Mouse (Mus musculus): ENCODE measurements around the gene Clptm1. TPM values are rescaled to one million over a fixed set of nuclear protein-coding genes. Genes with fewer than 3 reads are reported as not detected.
A peak's percentile ranks its signal among the peaks of the same experiment; 100 is the strongest.

The Clptm1 gene
- total and polyA plus RNA-seq, 2 experiments from 2014 or later: 109 to 136 TPM

DNA sequence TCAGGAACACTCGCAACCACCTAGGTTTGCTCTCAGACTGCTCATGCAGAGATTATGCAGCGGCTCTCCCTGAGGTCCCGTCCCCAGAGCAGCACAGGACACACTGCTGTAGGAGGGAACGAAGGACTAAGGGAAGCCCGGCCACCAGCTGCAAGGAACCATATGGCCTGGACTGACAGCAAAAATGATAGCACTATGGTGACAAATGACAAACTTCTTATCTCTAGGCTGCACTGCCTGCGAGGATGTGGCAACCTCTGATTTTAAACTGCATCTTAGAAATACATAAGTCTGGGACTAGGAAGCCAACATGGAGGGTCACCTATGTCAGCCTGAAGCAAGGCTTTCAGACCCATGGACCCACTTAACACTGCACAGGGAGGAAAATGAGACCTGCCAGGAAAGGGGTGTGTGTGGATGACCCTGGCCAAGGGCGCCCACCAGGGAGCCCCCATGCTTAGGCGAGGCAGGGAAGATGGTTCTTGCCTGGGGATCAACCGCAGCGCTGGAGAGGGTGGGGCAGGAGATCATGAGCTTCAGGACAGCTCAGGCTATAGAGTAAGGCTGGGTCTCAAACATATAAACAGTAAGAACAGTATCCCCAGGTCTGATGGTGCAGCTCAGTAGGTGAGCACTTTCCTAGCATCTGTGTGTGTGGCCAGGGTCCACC is 71.6 kb downstream of the Clptm1 start:
- peaks cover 65% of the 10 kb centered on the region for H3K36me3 ChIP-seq (ENCODE audit: insufficient read depth)
- no peak overlapping the region for H3K9ac ChIP-seq
- H3K9me3 ChIP-seq (ENCODE audit: low read length): no peaks in the 10 kb centered on the region
- no peaks in the 10 kb centered on the region for H3K4me1 ChIP-seq (ENCODE audit: insufficient read depth)
- ATAC-seq (no peak), DNase-seq (no peak)
- H3K4me3 ChIP-seq (ENCODE audit: low read depth, low read length): no peak overlapping the region
- H3K4me2 ChIP-seq (ENCODE audit: low read depth): no peak overlapping the region
- H3K27me3 ChIP-seq (ENCODE audit: insufficient read depth, low read length): no peaks in the 10 kb centered on the region
- WGBS: 93% methylated on average over 10 of the region's 10 CpGs
- H3K27ac ChIP-seq (ENCODE audit: low read depth, low read length): no peak overlapping the region
- no peak for TF ChIP-seq CTCF (IDR thresholded peaks at IDR 0.05; ENCODE audit: low read depth)

- no peaks in the 10 kb centered on the region for H3K9me3 ChIP-seq (ENCODE audit: low read length)
- peaks cover 83% of the 10 kb centered on the region for H3K36me3 ChIP-seq (ENCODE audit: insufficient read depth)
- DNase-seq: peak; percentile 81
- no peak overlapping the region for H3K27ac ChIP-seq (ENCODE audit: low read depth, low read length)
- no peaks in the 10 kb centered on the region for H3K27me3 ChIP-seq (ENCODE audit: insufficient read depth, low read length)
- H3K9ac ChIP-seq: no peak overlapping the region
- H3K4me3 ChIP-seq (ENCODE audit: low read depth, low read length): no peak overlapping the region
- no peaks in the 10 kb centered on the region for H3K4me1 ChIP-seq (ENCODE audit: insufficient read depth)
- peak; percentile 91 for TF ChIP-seq CTCF (IDR thresholded peaks at IDR 0.05; ENCODE audit: low read depth)
- no peak overlapping the region for H3K4me2 ChIP-seq (ENCODE audit: low read depth)
- peak; percentile 85 for ATAC-seq
- WGBS: 47% methylated on average over 3 of the region's 3 CpGs
Observed at GRCm38 (mm10) chr7:19589917-19590316, 74.9 kb downstream of the Clptm1 start.

DNA sequence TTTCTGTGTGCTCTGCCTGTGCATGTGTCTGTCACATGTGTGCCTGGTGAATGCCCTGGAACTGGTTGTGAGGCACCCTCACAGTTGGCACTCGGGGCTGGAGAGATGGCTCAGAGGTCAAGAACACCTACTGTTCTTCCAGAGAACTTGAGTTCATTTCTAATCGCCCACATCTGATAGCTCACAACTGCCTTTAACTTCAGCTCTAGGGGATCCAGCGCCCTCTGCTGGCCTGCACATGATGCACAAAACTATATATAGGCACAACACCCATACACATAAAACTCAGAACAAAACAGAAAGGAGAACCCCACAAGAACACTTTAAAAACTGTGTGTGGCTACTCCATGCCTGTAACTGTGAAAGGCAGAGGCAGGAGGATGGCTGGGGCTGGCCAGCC is 75.6 kb downstream of the Clptm1 start:
- Histone ChIP-seq H3K4me1 (ENCODE audit: insufficient read depth) (no peaks in the 10 kb centered on the region), H3K4me2 (ENCODE audit: low read depth) (no peak overlapping the region), H3K4me3 (ENCODE audit: low read depth, low read length) (no peak overlapping the region), H3K9me3 (ENCODE audit: low read length) (no peaks in the 10 kb centered on the region), H3K27ac (ENCODE audit: low read depth, low read length) (no peak overlapping the region), H3K9ac (no peak overlapping the region), H3K36me3 (ENCODE audit: insufficient read depth) (peaks cover 89% of the 10 kb centered on the region), H3K27me3 (ENCODE audit: insufficient read depth, low read length) (no peaks in the 10 kb centered on the region)
- 41% methylated on average over 3 of the region's 3 CpGs for WGBS
- TF ChIP-seq CTCF (IDR thresholded peaks at IDR 0.05; ENCODE audit: low read depth): peak; percentile 76
- peak; percentile 44; the same call in 1 of the 2 replicates for ATAC-seq
- peak; percentile 57 for DNase-seq

DNA sequence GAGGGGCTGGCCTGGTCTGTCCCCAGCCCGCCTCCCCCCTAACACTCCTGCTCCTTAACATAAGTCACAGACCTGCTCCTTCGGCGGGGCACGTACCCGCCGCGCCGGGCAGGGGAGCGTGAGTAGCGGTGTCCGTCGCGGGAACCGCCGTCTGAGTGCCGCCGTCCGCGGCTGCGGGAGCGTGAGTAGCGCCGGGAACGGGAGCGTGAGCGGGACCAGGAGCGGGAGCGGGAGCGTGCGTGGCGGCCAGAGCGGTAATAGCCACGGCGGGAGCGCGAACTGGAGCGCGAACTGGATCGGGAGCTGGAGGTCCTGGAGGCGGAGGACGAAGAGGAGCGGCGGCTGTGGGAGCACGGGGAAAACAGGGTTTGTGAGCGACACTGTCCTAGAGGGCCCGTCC is 78.6 kb downstream of the Clptm1 start:
- H3K9me3 ChIP-seq (ENCODE audit: low read length): no peaks in the 10 kb centered on the region
- DNase-seq: no peak
- no peak overlapping the region for H3K4me2 ChIP-seq (ENCODE audit: low read depth)
- H3K9ac ChIP-seq: no peak overlapping the region
- H3K4me1 ChIP-seq (ENCODE audit: insufficient read depth): no peaks in the 10 kb centered on the region
- H3K36me3 ChIP-seq (ENCODE audit: insufficient read depth): peaks cover 88% of the 10 kb centered on the region
- H3K27ac ChIP-seq (ENCODE audit: low read depth, low read length): no peak overlapping the region
- no peak for ATAC-seq
- WGBS: 80% methylated on average over 46 of the region's 46 CpGs
- TF ChIP-seq CTCF (IDR thresholded peaks at IDR 0.05; ENCODE audit: low read depth): no peak
- no peak overlapping the region for H3K4me3 ChIP-seq (ENCODE audit: low read depth, low read length)
- no peaks in the 10 kb centered on the region for H3K27me3 ChIP-seq (ENCODE audit: insufficient read depth, low read length)

Other genes starting within 250 kb of the Clptm1 start
- 46.7 and 47.1 TPM in 2 replicates for gene Mark4, start 206.2 kb downstream of the Clptm1 start, total RNA-seq (2014; rRNA removed)
- 16.1 and 21.0 TPM in 2 replicates for gene Mark4, start 206.2 kb downstream of the Clptm1 start, polyA plus RNA-seq (2015; fragmentation: Nextera tagmentation; extraction: Ambion mirVana)
- gene Exoc3l2, start 201.7 kb downstream of the Clptm1 start, total RNA-seq (2014; rRNA removed): 0.14 and 0.23 TPM in 2 replicates
- gene Exoc3l2, start 201.7 kb downstream of the Clptm1 start, polyA plus RNA-seq (2015; fragmentation: Nextera tagmentation; extraction: Ambion mirVana): 0.36 and 0.38 TPM in 2 replicates
- 17.3 and 17.8 TPM in 2 replicates for gene Bloc1s3, start 156.7 kb downstream of the Clptm1 start, total RNA-seq (2014; rRNA removed)
- gene Bloc1s3, start 156.7 kb downstream of the Clptm1 start, polyA plus RNA-seq (2015; fragmentation: Nextera tagmentation; extraction: Ambion mirVana): 4.5 and 5.1 TPM in 2 replicates
- 28.5 and 28.8 TPM in 2 replicates for gene Trappc6a, start 156.6 kb downstream of the Clptm1 start, total RNA-seq (2014; rRNA removed)
- 38.7 and 38.8 TPM in 2 replicates for gene Trappc6a, start 156.6 kb downstream of the Clptm1 start, polyA plus RNA-seq (2015; fragmentation: Nextera tagmentation; extraction: Ambion mirVana)
- 2.0 and 3.4 TPM in 2 replicates for gene Nkpd1, start 147.2 kb downstream of the Clptm1 start, total RNA-seq (2014; rRNA removed)
- 1.1 and 2.3 TPM in 2 replicates for gene Nkpd1, start 147.2 kb downstream of the Clptm1 start, polyA plus RNA-seq (2015; fragmentation: Nextera tagmentation; extraction: Ambion mirVana)
- gene Ppp1r37, start 102.0 kb downstream of the Clptm1 start, total RNA-seq (2014; rRNA removed): 86.4 and 87.8 TPM in 2 replicates
- 23.4 and 27.2 TPM in 2 replicates for gene Ppp1r37, start 102.0 kb downstream of the Clptm1 start, polyA plus RNA-seq (2015; fragmentation: Nextera tagmentation; extraction: Ambion mirVana)
- 0.31 and 1.2 TPM in 2 replicates for gene Zfp296, start 87.7 kb downstream of the Clptm1 start, total RNA-seq (2014; rRNA removed)
- gene Zfp296, start 87.7 kb downstream of the Clptm1 start, polyA plus RNA-seq (2015; fragmentation: Nextera tagmentation; extraction: Ambion mirVana): 0.09 and 0.16 TPM in 2 replicates
- gene Gemin7, start 87.4 kb downstream of the Clptm1 start, total RNA-seq (2014; rRNA removed): 38.2 and 56.4 TPM in 2 replicates
- 145 and 148 TPM in 2 replicates for gene Gemin7, start 87.4 kb downstream of the Clptm1 start, polyA plus RNA-seq (2015; fragmentation: Nextera tagmentation; extraction: Ambion mirVana)
- gene Clasrp, start 60.5 kb downstream of the Clptm1 start, total RNA-seq (2014; rRNA removed): 56.0 and 89.0 TPM in 2 replicates
- gene Clasrp, start 60.5 kb downstream of the Clptm1 start, polyA plus RNA-seq (2015; fragmentation: Nextera tagmentation; extraction: Ambion mirVana): 50.1 and 56.8 TPM in 2 replicates
- 6.5 and 6.9 TPM in 2 replicates for gene Relb, start 35.6 kb downstream of the Clptm1 start, total RNA-seq (2014; rRNA removed)
- 4.5 and 5.4 TPM in 2 replicates for gene Relb, start 35.6 kb downstream of the Clptm1 start, polyA plus RNA-seq (2015; fragmentation: Nextera tagmentation; extraction: Ambion mirVana)
- gene Apoc2, start 12.9 kb upstream of the Clptm1 start, total RNA-seq (2014; rRNA removed): 0.86 TPM in 1 of 2 replicates, not detected in the other
- 0.50 TPM in 1 of 2 replicates, not detected in the other for gene Apoc2, start 12.9 kb upstream of the Clptm1 start, polyA plus RNA-seq (2015; fragmentation: Nextera tagmentation; extraction: Ambion mirVana)
- not detected in 2 replicates for gene Gm44805, start 16.4 kb upstream of the Clptm1 start, total RNA-seq (2014; rRNA removed)
- not detected in 2 replicates for gene Gm44805, start 16.4 kb upstream of the Clptm1 start, polyA plus RNA-seq (2015; fragmentation: Nextera tagmentation; extraction: Ambion mirVana)
- gene Apoc4, start 16.4 kb upstream of the Clptm1 start, total RNA-seq (2014; rRNA removed): not detected in 2 replicates
- not detected in 2 replicates for gene Apoc4, start 16.4 kb upstream of the Clptm1 start, polyA plus RNA-seq (2015; fragmentation: Nextera tagmentation; extraction: Ambion mirVana)
- 2.1 and 5.3 TPM in 2 replicates for gene Apoc1, start 27.6 kb upstream of the Clptm1 start, total RNA-seq (2014; rRNA removed)
- gene Apoc1, start 27.6 kb upstream of the Clptm1 start, polyA plus RNA-seq (2015; fragmentation: Nextera tagmentation; extraction: Ambion mirVana): 3.0 and 5.5 TPM in 2 replicates
- 1,116 and 1,436 TPM in 2 replicates for gene Apoe, start 34.2 kb upstream of the Clptm1 start, total RNA-seq (2014; rRNA removed)
- 1,283 and 1,495 TPM in 2 replicates for gene Apoe, start 34.2 kb upstream of the Clptm1 start, polyA plus RNA-seq (2015; fragmentation: Nextera tagmentation; extraction: Ambion mirVana)
- 98.9 and 113 TPM in 2 replicates for gene Tomm40, start 50.4 kb upstream of the Clptm1 start, total RNA-seq (2014; rRNA removed)
- gene Tomm40, start 50.4 kb upstream of the Clptm1 start, polyA plus RNA-seq (2015; fragmentation: Nextera tagmentation; extraction: Ambion mirVana): 146 and 147 TPM in 2 replicates
- 44.2 and 44.7 TPM in 2 replicates for gene Nectin2, start 85.5 kb upstream of the Clptm1 start, total RNA-seq (2014; rRNA removed)
- 47.2 and 48.7 TPM in 2 replicates for gene Nectin2, start 85.5 kb upstream of the Clptm1 start, polyA plus RNA-seq (2015; fragmentation: Nextera tagmentation; extraction: Ambion mirVana)
- gene Bcam, start 106.0 kb upstream of the Clptm1 start, total RNA-seq (2014; rRNA removed): 12.2 and 19.5 TPM in 2 replicates
- gene Bcam, start 106.0 kb upstream of the Clptm1 start, polyA plus RNA-seq (2015; fragmentation: Nextera tagmentation; extraction: Ambion mirVana): 10.9 and 12.7 TPM in 2 replicates
- gene Cblc, start 131.8 kb upstream of the Clptm1 start, total RNA-seq (2014; rRNA removed): 0.38 and 1.1 TPM in 2 replicates
- 0.67 and 0.84 TPM in 2 replicates for gene Cblc, start 131.8 kb upstream of the Clptm1 start, polyA plus RNA-seq (2015; fragmentation: Nextera tagmentation; extraction: Ambion mirVana)
- gene Bcl3, start 157.7 kb upstream of the Clptm1 start, total RNA-seq (2014; rRNA removed): 0.43 and 0.77 TPM in 2 replicates
- gene Bcl3, start 157.7 kb upstream of the Clptm1 start, polyA plus RNA-seq (2015; fragmentation: Nextera tagmentation; extraction: Ambion mirVana): 0.28 and 0.86 TPM in 2 replicates
- gene Gm19345, start 187.0 kb upstream of the Clptm1 start, total RNA-seq (2014; rRNA removed): 32.4 and 33.3 TPM in 2 replicates
- 14.6 and 16.4 TPM in 2 replicates for gene Gm19345, start 187.0 kb upstream of the Clptm1 start, polyA plus RNA-seq (2015; fragmentation: Nextera tagmentation; extraction: Ambion mirVana)
- gene Ceacam16, start 196.3 kb upstream of the Clptm1 start, total RNA-seq (2014; rRNA removed): not detected in 2 replicates
- 0.53 and 0.84 TPM in 2 replicates for gene Ceacam16, start 196.3 kb upstream of the Clptm1 start, polyA plus RNA-seq (2015; fragmentation: Nextera tagmentation; extraction: Ambion mirVana)
- not detected in 2 replicates for gene Ceacam19, start 222.9 kb upstream of the Clptm1 start, total RNA-seq (2014; rRNA removed)
- gene Ceacam19, start 222.9 kb upstream of the Clptm1 start, polyA plus RNA-seq (2015; fragmentation: Nextera tagmentation; extraction: Ambion mirVana): not detected in 2 replicates